Mouse (Mus musculus): ENCODE measurements around the gene Sall4. TPM values are rescaled to one million over a fixed set of nuclear protein-coding genes. Genes with fewer than 3 reads are reported as not detected.

The Sall4 gene
- polyA plus RNA-seq, 1 experiment, result 1.6 TPM

GRCm38 (mm10) chr2:168738854-168739253, 28.9 kb downstream of the Sall4 start:
- H3K36me3 ChIP-seq (ENCODE audit: control insufficient read depth, insufficient read depth, low read length), result no peaks in the 10 kb centered on the region
- no peak overlapping the region for H3K4me3 ChIP-seq (ENCODE audit: control insufficient read depth, low read depth, low read length)
- H3K27me3 ChIP-seq (ENCODE audit: control insufficient read depth, insufficient read depth, low read length), result no peaks in the 10 kb centered on the region
- TF ChIP-seq CTCF (IDR thresholded peaks at IDR 0.05; ENCODE audit: control insufficient read depth, insufficient read depth, insufficient replicate concordance, low read depth, low read length) (no peak), POLR2A (IDR thresholded peaks at IDR 0.05; ENCODE audit: control insufficient read depth, low read depth, low read length) (no peak)
- peaks cover 11% of the 10 kb centered on the region for H3K4me1 ChIP-seq (ENCODE audit: control insufficient read depth, insufficient read depth, low read length)
- H3K27ac ChIP-seq (ENCODE audit: control insufficient read depth, insufficient read depth, low read depth, low read length), result no peak overlapping the region

GRCm38 (mm10) chr2:168737878-168738277, 29.9 kb downstream of the Sall4 start:
- TF ChIP-seq CTCF (IDR thresholded peaks at IDR 0.05; ENCODE audit: control insufficient read depth, insufficient read depth, insufficient replicate concordance, low read depth, low read length), result no peak
- TF ChIP-seq POLR2A (IDR thresholded peaks at IDR 0.05; ENCODE audit: control insufficient read depth, low read depth, low read length), result no peak
- Histone ChIP-seq H3K36me3 (ENCODE audit: control insufficient read depth, insufficient read depth, low read length) (no peaks in the 10 kb centered on the region), H3K27ac (ENCODE audit: control insufficient read depth, insufficient read depth, low read depth, low read length) (no peak overlapping the region), H3K4me1 (ENCODE audit: control insufficient read depth, insufficient read depth, low read length) (peaks cover 11% of the 10 kb centered on the region), H3K27me3 (ENCODE audit: control insufficient read depth, insufficient read depth, low read length) (no peaks in the 10 kb centered on the region), H3K4me3 (ENCODE audit: control insufficient read depth, low read depth, low read length) (no peak overlapping the region)

- no peak for TF ChIP-seq CTCF (IDR thresholded peaks at IDR 0.05; ENCODE audit: control insufficient read depth, insufficient read depth, insufficient replicate concordance, low read depth, low read length)
- no peak for TF ChIP-seq POLR2A (IDR thresholded peaks at IDR 0.05; ENCODE audit: control insufficient read depth, low read depth, low read length)
- H3K4me1 ChIP-seq (ENCODE audit: control insufficient read depth, insufficient read depth, low read length), result no peaks in the 10 kb centered on the region
- no peak overlapping the region for H3K4me3 ChIP-seq (ENCODE audit: control insufficient read depth, low read depth, low read length)
- H3K27me3 ChIP-seq (ENCODE audit: control insufficient read depth, insufficient read depth, low read length), result no peaks in the 10 kb centered on the region
- no peak overlapping the region for H3K27ac ChIP-seq (ENCODE audit: control insufficient read depth, insufficient read depth, low read depth, low read length)
- H3K36me3 ChIP-seq (ENCODE audit: control insufficient read depth, insufficient read depth, low read length), result no peaks in the 10 kb centered on the region
Measured at GRCm38 (mm10) chr2:168734023-168734422, 33.7 kb downstream of the Sall4 start.

- H3K4me1 ChIP-seq (ENCODE audit: control insufficient read depth, insufficient read depth, low read length), result peaks cover under 1% of the 10 kb centered on the region
- TF ChIP-seq CTCF (IDR thresholded peaks at IDR 0.05; ENCODE audit: control insufficient read depth, insufficient read depth, insufficient replicate concordance, low read depth, low read length) (no peak), POLR2A (IDR thresholded peaks at IDR 0.05; ENCODE audit: control insufficient read depth, low read depth, low read length) (no peak)
- no peak overlapping the region for H3K4me3 ChIP-seq (ENCODE audit: control insufficient read depth, low read depth, low read length)
- no peaks in the 10 kb centered on the region for H3K27me3 ChIP-seq (ENCODE audit: control insufficient read depth, insufficient read depth, low read length)
- no peaks in the 10 kb centered on the region for H3K36me3 ChIP-seq (ENCODE audit: control insufficient read depth, insufficient read depth, low read length)
- no peak overlapping the region for H3K27ac ChIP-seq (ENCODE audit: control insufficient read depth, insufficient read depth, low read depth, low read length)
Measured at GRCm38 (mm10) chr2:168731258-168731657, 36.5 kb downstream of the Sall4 start.

- no peak for TF ChIP-seq CTCF (IDR thresholded peaks at IDR 0.05; ENCODE audit: control insufficient read depth, insufficient read depth, insufficient replicate concordance, low read depth, low read length)
- no peak for TF ChIP-seq POLR2A (IDR thresholded peaks at IDR 0.05; ENCODE audit: control insufficient read depth, low read depth, low read length)
- Histone ChIP-seq H3K36me3 (ENCODE audit: control insufficient read depth, insufficient read depth, low read length) (no peaks in the 10 kb centered on the region), H3K4me1 (ENCODE audit: control insufficient read depth, insufficient read depth, low read length) (peaks cover 4% of the 10 kb centered on the region), H3K27ac (ENCODE audit: control insufficient read depth, insufficient read depth, low read depth, low read length) (no peak overlapping the region), H3K27me3 (ENCODE audit: control insufficient read depth, insufficient read depth, low read length) (no peaks in the 10 kb centered on the region), H3K4me3 (ENCODE audit: control insufficient read depth, low read depth, low read length) (no peak overlapping the region)
Measured at GRCm38 (mm10) chr2:168729736-168730135, 38.0 kb downstream of the Sall4 start.

- Histone ChIP-seq H3K27ac (ENCODE audit: control insufficient read depth, insufficient read depth, low read depth, low read length) (no peak overlapping the region), H3K4me1 (ENCODE audit: control insufficient read depth, insufficient read depth, low read length) (peaks cover 4% of the 10 kb centered on the region), H3K4me3 (ENCODE audit: control insufficient read depth, low read depth, low read length) (no peak overlapping the region), H3K27me3 (ENCODE audit: control insufficient read depth, insufficient read depth, low read length) (no peaks in the 10 kb centered on the region), H3K36me3 (ENCODE audit: control insufficient read depth, insufficient read depth, low read length) (no peaks in the 10 kb centered on the region)
- no peak for TF ChIP-seq POLR2A (IDR thresholded peaks at IDR 0.05; ENCODE audit: control insufficient read depth, low read depth, low read length)
- TF ChIP-seq CTCF (IDR thresholded peaks at IDR 0.05; ENCODE audit: control insufficient read depth, insufficient read depth, insufficient replicate concordance, low read depth, low read length), result no peak
Measured at GRCm38 (mm10) chr2:168728045-168728444, 39.7 kb downstream of the Sall4 start.

- Histone ChIP-seq H3K27me3 (ENCODE audit: control insufficient read depth, insufficient read depth, low read length) (no peaks in the 10 kb centered on the region), H3K4me3 (ENCODE audit: control insufficient read depth, low read depth, low read length) (no peak overlapping the region), H3K36me3 (ENCODE audit: control insufficient read depth, insufficient read depth, low read length) (no peaks in the 10 kb centered on the region), H3K27ac (ENCODE audit: control insufficient read depth, insufficient read depth, low read depth, low read length) (no peak overlapping the region), H3K4me1 (ENCODE audit: control insufficient read depth, insufficient read depth, low read length) (peaks cover 4% of the 10 kb centered on the region)
- TF ChIP-seq CTCF (IDR thresholded peaks at IDR 0.05; ENCODE audit: control insufficient read depth, insufficient read depth, insufficient replicate concordance, low read depth, low read length), result no peak
- TF ChIP-seq POLR2A (IDR thresholded peaks at IDR 0.05; ENCODE audit: control insufficient read depth, low read depth, low read length), result no peak
Measured at GRCm38 (mm10) chr2:168726007-168726406, 41.7 kb downstream of the Sall4 start.

GRCm38 (mm10) chr2:168721313-168721712, 46.4 kb downstream of the Sall4 start:
- Histone ChIP-seq H3K36me3 (ENCODE audit: control insufficient read depth, insufficient read depth, low read length) (no peaks in the 10 kb centered on the region), H3K27ac (ENCODE audit: control insufficient read depth, insufficient read depth, low read depth, low read length) (no peak overlapping the region), H3K4me1 (ENCODE audit: control insufficient read depth, insufficient read depth, low read length) (peaks cover 9% of the 10 kb centered on the region), H3K4me3 (ENCODE audit: control insufficient read depth, low read depth, low read length) (no peak overlapping the region), H3K27me3 (ENCODE audit: control insufficient read depth, insufficient read depth, low read length) (no peaks in the 10 kb centered on the region)
- no peak for TF ChIP-seq POLR2A (IDR thresholded peaks at IDR 0.05; ENCODE audit: control insufficient read depth, low read depth, low read length)

Data from testis, adult 2 months (tissue).